Mouse (Mus musculus) layer of hippocampus, postnatal 10 days (tissue): ENCODE data around the gene Zfp961. TPM values are rescaled to one million over a fixed set of nuclear protein-coding genes. Genes with fewer than 3 reads are reported as not detected.
A peak's percentile ranks its signal among the peaks of the same experiment; 100 is the strongest.
"Not testable (repeated sequence)": the region's sequence is repeated elsewhere in the genome, so short reads cannot be mapped to it uniquely, and the experiment has no call there.

Experiments used
- DNase-seq, 2 experiments: peaks; one replicate each; pipeline ENCODE4 v3.0.0; 2021; ENCODE audit warnings: low spot score in 2 of 2
- total RNA-seq, 2 experiments: library from RNA; stranded (reverse); gene quantifications; 2 replicates each; pipeline ENCODE4 v1.2.3; 2021

Gene Zfp961
- total RNA-seq, 2 experiments from 2014 or later: 16.1 to 17.7 TPM

- not testable (repeated sequence) for DNase-seq
Measured at GRCm38 (mm10) chr8:72013506-72014228, 62.8 kb downstream of the Zfp961 start.

DNA sequence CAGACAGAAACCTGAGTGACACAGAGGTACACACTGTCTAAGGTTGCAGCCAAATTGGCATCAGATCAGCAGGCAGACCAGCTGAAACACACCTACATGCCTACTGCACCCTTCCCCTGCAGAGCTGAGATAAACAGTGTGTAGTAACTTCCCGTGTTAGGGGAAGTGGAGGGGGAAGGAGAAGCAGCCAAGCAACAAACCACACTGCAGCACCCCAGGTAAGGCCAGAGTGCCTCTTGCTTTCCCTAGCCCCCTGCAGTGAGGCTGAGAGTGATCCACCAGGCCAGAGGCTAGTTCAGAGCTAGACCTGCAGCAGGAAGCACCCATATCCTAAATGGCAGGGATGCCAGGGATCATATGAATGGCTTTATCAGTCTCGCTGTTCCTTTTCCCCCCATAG, 66.5 kb downstream of the Zfp961 start:
- not testable (repeated sequence) for DNase-seq

GRCm38 (mm10) chr8:72018141-72018540, 67.3 kb downstream of the Zfp961 start:
- peak; percentile 16 to 34 for DNase-seq

GRCm38 (mm10) chr8:72019022-72019421, 68.2 kb downstream of the Zfp961 start:
- DNase-seq: not testable (repeated sequence)

- no peak for DNase-seq
Measured at GRCm38 (mm10) chr8:72019816-72020215, 69.0 kb downstream of the Zfp961 start.

GRCm38 (mm10) chr8:72024886-72025285, 74.0 kb downstream of the Zfp961 start:
- DNase-seq: peak; percentile 48 to 49

GRCm38 (mm10) chr8:72032926-72033325, 82.1 kb downstream of the Zfp961 start:
- peak; percentile 37 to 47 for DNase-seq

GRCm38 (mm10) chr8:72040918-72041317, 90.1 kb downstream of the Zfp961 start, which contains the start of gene Olfr372:
Olfr372 (plus strand) TSS chr8:72041218.
- DNase-seq: not testable (repeated sequence)

- no peak for DNase-seq
Measured at GRCm38 (mm10) chr8:72042493-72042892, 91.7 kb downstream of the Zfp961 start.

Other genes with a start within 250 kb of the Zfp961 start
- gene B3gnt3, start 249.2 kb upstream of the Zfp961 start, total RNA-seq: under 1 TPM; 0.42 to 0.64 TPM
- gene Fcho1, start 225.3 kb upstream of the Zfp961 start, total RNA-seq: 100 to 1,000 TPM; 111 to 119 TPM
- gene Zfp709, start 69.0 kb upstream of the Zfp961 start, total RNA-seq: 10 to 100 TPM; 10.4 to 12.3 TPM
- gene Zfp882, start 42.4 kb upstream of the Zfp961 start, total RNA-seq: 10 to 100 TPM; 13.0 to 15.2 TPM
- 10 to 100 TPM; 27.9 to 28.2 TPM for gene Zfp617, start 42.4 kb upstream of the Zfp961 start, total RNA-seq
- not detected for gene Cyp4f18, start 58.6 kb downstream of the Zfp961 start, total RNA-seq
- not detected for gene Olfr372, start 90.2 kb downstream of the Zfp961 start, total RNA-seq
- not detected for gene Olfr373, start 132.1 kb downstream of the Zfp961 start, total RNA-seq
- gene Olfr374, start 156.0 kb downstream of the Zfp961 start, total RNA-seq: not detected
- gene Tpm4, start 183.9 kb downstream of the Zfp961 start, total RNA-seq: 10 to 100 TPM; 52.7 to 57.9 TPM
- 10 to 100 TPM; 38.0 to 50.9 TPM for gene Rab8a, start 210.2 kb downstream of the Zfp961 start, total RNA-seq
- gene Hsh2d, start 238.6 kb downstream of the Zfp961 start, total RNA-seq: under 1 TPM in 1 of 2 experiments, not detected in 1; 0.27 TPM